Mouse (Mus musculus) gonadal fat pad, adult 2 months (tissue): Measurements from ENCODE around the gene Scgb1b19. TPM values are rescaled to one million over a fixed set of nuclear protein-coding genes. Genes with fewer than 3 reads are reported as not detected.
"Not testable (repeated sequence)": the region's sequence is repeated elsewhere in the genome, so short reads cannot be mapped to it uniquely, and the experiment has no call there.

Experiments used
- DNase-seq: peaks from one replicate; pipeline ENCODE4 v3.0.0-alpha.2; 2012; ENCODE audit warnings: low read depth
- polyA plus RNA-seq: library from polyadenylated mRNA; depleted of rRNA; stranded (reverse); fragments of >200 nt; gene quantifications from 2 replicates; pipeline ENCODE4 v1.2.3, GENCODE M21; 2012; rRNA removed

Gene Scgb1b19
- not detected in 2 replicates for polyA plus RNA-seq

DNA sequence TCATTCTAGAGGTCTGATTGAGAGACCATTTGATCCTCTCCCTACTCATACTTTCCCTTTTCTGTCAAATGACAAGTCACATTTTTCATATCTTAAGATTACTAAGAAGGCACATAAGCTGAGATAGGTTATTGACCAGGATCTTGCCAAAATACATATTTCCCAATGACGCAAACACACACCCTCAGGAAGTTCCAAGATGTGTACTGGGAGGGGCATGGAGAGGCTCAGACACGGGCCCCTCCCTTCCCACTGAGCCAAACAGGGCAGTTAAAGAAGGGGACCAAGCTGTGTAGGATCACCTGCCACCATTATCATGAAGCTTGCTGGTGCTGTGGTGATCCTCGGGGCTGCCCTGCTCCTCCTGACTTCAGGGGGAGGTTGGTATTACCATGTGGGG is at the start of gene Scgb1b19:
Scgb1b19 (plus strand) TSS at position 301 of the 400 bp plus-strand sequence.
- DNase-seq = not testable (repeated sequence)

DNA sequence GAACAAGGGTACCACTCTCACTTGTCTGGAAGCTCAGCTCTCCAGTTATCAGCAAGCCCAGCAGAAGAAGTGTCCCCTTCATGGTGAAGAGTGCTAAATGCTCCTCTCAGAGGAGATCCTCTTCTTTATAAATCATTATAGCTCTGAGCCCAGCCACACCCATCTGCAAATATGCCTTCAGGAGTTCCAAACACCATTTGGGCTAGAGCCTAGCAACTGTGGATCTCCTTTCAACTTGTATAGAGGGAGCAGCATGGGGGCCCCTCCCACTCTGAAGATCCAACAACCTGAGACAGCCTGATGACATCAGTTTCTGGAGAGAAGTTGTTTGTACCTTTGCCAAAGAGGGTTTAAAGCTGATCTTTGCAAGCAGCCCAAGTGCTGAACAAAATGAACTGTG is 6.9 kb upstream of the Scgb1b19 start, which contains the start of gene Scgb2b19:
Scgb2b19 (minus strand) TSS at position 101 of the 400 bp plus-strand sequence.
- not testable (repeated sequence) for DNase-seq

Other genes with a start within 250 kb of the Scgb1b19 start
- not detected in 2 replicates for gene Scgb2b17, start 230.7 kb upstream of the Scgb1b19 start, polyA plus RNA-seq
- gene Scgb1b17, start 223.8 kb upstream of the Scgb1b19 start, polyA plus RNA-seq = not detected in 2 replicates
- gene Scgb2b18, start 113.4 kb upstream of the Scgb1b19 start, polyA plus RNA-seq = not detected in 2 replicates
- not detected in 2 replicates for gene Scgb1b18, start 101.7 kb upstream of the Scgb1b19 start, polyA plus RNA-seq
- gene Scgb2b19, start 7.0 kb upstream of the Scgb1b19 start, polyA plus RNA-seq = not detected in 2 replicates
- not detected in 2 replicates for gene Scgb2b20, start 79.0 kb downstream of the Scgb1b19 start, polyA plus RNA-seq
- not detected in 2 replicates for gene Scgb1b20, start 85.9 kb downstream of the Scgb1b19 start, polyA plus RNA-seq
- not detected in 2 replicates for gene Scgb2b21, start 233.2 kb downstream of the Scgb1b19 start, polyA plus RNA-seq